Mouse (Mus musculus) Patski (cell line): ENCODE measurements around the gene Sprr1b. TPM values are rescaled to one million over a fixed set of nuclear protein-coding genes. Genes with fewer than 3 reads are reported as not detected.
A peak's percentile ranks its signal among the peaks of the same experiment; 100 is the strongest.

Experiments
- ATAC-seq: fragments of 100-300 bp; one replicate; pipeline ENCODE4 v1.8.0; 2021
- CTCF ChIA-PET: fragments of 350-600 bp; sonication (Branson Sonifier 250); formaldehyde crosslinking; loops from one replicate; lab custom pipeline; 2022; ENCODE audit warnings: inconsistent platforms; lab: Charles Lee
- POLR2A ChIA-PET: fragments of 350-600 bp; sonication (Branson Sonifier 250); formaldehyde crosslinking; loops from one replicate; lab custom pipeline; 2022; ENCODE audit warnings: antibody characterized with exemption, inconsistent platforms; lab: Charles Lee
- DNase-seq: peaks from one replicate; pipeline ENCODE4 v3.0.0-alpha.2; 2011; ENCODE audit warnings: low read depth, low spot score
- H3K27me3 ChIP-seq: fragments of 371-371 bp; one replicate; pipeline ENCODE4 v1.5.1; 2021
- CTCF ChIP-seq: fragments of 100-300 bp; IDR thresholded peaks from one replicate; pipeline ENCODE4 v1.5.1; 2021
- in situ Hi-C: fragments of 300-500 bp; cut with MboI; formaldehyde crosslinking; loops from 3 replicates; pipeline ENCODE4 v1.11.1; 2018; ENCODE audit warnings: low pct_unique_long_range_greater_than_20kb, mixed read lengths
- polyA plus RNA-seq: library from polyadenylated mRNA; unstranded; gene quantifications from one replicate; pipeline ENCODE4 v1.2.3, GENCODE M21; 2021

Sprr1b gene
- polyA plus RNA-seq, 1 experiment from 2014 or later: 0.19 TPM

- H3K27me3 ChIP-seq: peaks cover 4% of the 10 kb centered on the region
- in situ Hi-C loops: no loop called here
- CTCF ChIA-PET: no interaction called here
- TF ChIP-seq CTCF: no peak
- POLR2A ChIA-PET: no interaction called here
- DNase-seq (no peak), ATAC-seq (no peak)
These were observed 9.3 kb downstream of the Sprr1b start, which contains the start of gene Gm9774 for GRCm38 (mm10) chr3:92429323-92429722. Gene Gm9774, minus strand, starts transcription at chr3:92429423.

- peaks cover 5% of the 10 kb centered on the region for H3K27me3 ChIP-seq
- no peak for DNase-seq
- POLR2A ChIA-PET: no interaction called here
- CTCF ChIA-PET: no interaction called here
- no peak for TF ChIP-seq CTCF
- in situ Hi-C loops: no loop called here
- ATAC-seq: no peak
These were observed 20.8 kb downstream of the Sprr1b start, which contains the start of gene Sprr2j-ps for GRCm38 (mm10) chr3:92417782-92418181. Gene Sprr2j-ps, plus strand, starts transcription at chr3:92418082.

GRCm38 (mm10) chr3:92407691-92408090 lies 30.9 kb downstream of the Sprr1b start, which contains the start of gene Sprr2i:
Gene Sprr2i, plus strand, starts transcription at chr3:92407991.
- in situ Hi-C loops: no loop called here
- ATAC-seq (no peak), DNase-seq (no peak)
- TF ChIP-seq CTCF: no peak
- POLR2A ChIA-PET: no interaction called here
- CTCF ChIA-PET: no interaction called here
- peaks cover 20% of the 10 kb centered on the region for H3K27me3 ChIP-seq

- ATAC-seq (peak; percentile 54), DNase-seq (peak; percentile 7)
- POLR2A ChIA-PET: no interaction called here
- CTCF ChIA-PET: interaction anchor here (0.9 to 5.4 kb wide), 6 partner anchors 109 to 245 kb away, joined by 3 to 25 read pairs (median 4); no protein-coding TSS in a partner anchor
- in situ Hi-C loops: no loop called here
- TF ChIP-seq CTCF: peak; percentile 61
- peaks cover 5% of the 10 kb centered on the region for H3K27me3 ChIP-seq
These were observed 44.3 kb downstream of the Sprr1b start for GRCm38 (mm10) chr3:92394301-92394700.

Other genes starting within 250 kb of the Sprr1b start
- not detected for gene Sprr2a1, start 223.0 kb downstream of the Sprr1b start, polyA plus RNA-seq
- gene Sprr2a2, start 222.9 kb downstream of the Sprr1b start, polyA plus RNA-seq: 0.19 TPM
- not detected for gene Sprr2a3, start 153.4 kb downstream of the Sprr1b start, polyA plus RNA-seq
- gene Sprr2b, start 122.2 kb downstream of the Sprr1b start, polyA plus RNA-seq: not detected
- gene Sprr2d, start 99.6 kb downstream of the Sprr1b start, polyA plus RNA-seq: not detected
- not detected for gene Sprr2e, start 86.6 kb downstream of the Sprr1b start, polyA plus RNA-seq
- not detected for gene Sprr2f, start 73.6 kb downstream of the Sprr1b start, polyA plus RNA-seq
- gene Sprr2h, start 53.1 kb downstream of the Sprr1b start, polyA plus RNA-seq: not detected
- not detected for gene Sprr2i, start 30.8 kb downstream of the Sprr1b start, polyA plus RNA-seq
- not detected for gene Sprr2j-ps, start 20.7 kb downstream of the Sprr1b start, polyA plus RNA-seq
- 11.3 TPM for gene Gm9774, start 9.4 kb downstream of the Sprr1b start, polyA plus RNA-seq
- not detected for gene Sprr2k, start 6.2 kb downstream of the Sprr1b start, polyA plus RNA-seq
- gene Sprr3, start 19.9 kb upstream of the Sprr1b start, polyA plus RNA-seq: not detected
- 14.1 TPM for gene Sprr1a, start 47.1 kb upstream of the Sprr1b start, polyA plus RNA-seq
- gene Sprr4, start 61.7 kb upstream of the Sprr1b start, polyA plus RNA-seq: not detected
- not detected for gene 2310046K23Rik, start 95.7 kb upstream of the Sprr1b start, polyA plus RNA-seq
- not detected for gene Ivl, start 134.9 kb upstream of the Sprr1b start, polyA plus RNA-seq
- gene Smcp, start 150.2 kb upstream of the Sprr1b start, polyA plus RNA-seq: not detected
- not detected for gene 2210017I01Rik, start 168.7 kb upstream of the Sprr1b start, polyA plus RNA-seq
- gene Lce6a, start 182.9 kb upstream of the Sprr1b start, polyA plus RNA-seq: not detected
- gene Lce1a1, start 209.5 kb upstream of the Sprr1b start, polyA plus RNA-seq: not detected
- not detected for gene Lce1b, start 218.1 kb upstream of the Sprr1b start, polyA plus RNA-seq
- gene Lce1a2, start 231.5 kb upstream of the Sprr1b start, polyA plus RNA-seq: not detected
- not detected for gene Lce1c, start 240.5 kb upstream of the Sprr1b start, polyA plus RNA-seq
- gene Lce1d, start 248.4 kb upstream of the Sprr1b start, polyA plus RNA-seq: not detected